Mouse (Mus musculus) thymus, adult 2 months (tissue): ENCODE results near the gene Adcy2.

Experiments
- CTCF ChIP-seq: fragments of 200-500 bp; IDR thresholded peaks from 2 replicates; pipeline ENCODE4 v1.5.1; 2012; ENCODE audit warnings: mild to moderate bottlenecking, control low read depth, low read length, moderate library complexity, borderline replicate concordance; ENCODE audit not compliant: control insufficient read depth, poor library complexity, insufficient read depth; ENCODE audit errors: extremely low read depth
- POLR2A ChIP-seq: fragments of 200-500 bp; IDR thresholded peaks from 2 replicates; pipeline ENCODE4 v1.6.1; 2012; ENCODE audit warnings: mild to moderate bottlenecking, low read length, control low read depth, moderate library complexity; ENCODE audit not compliant: control insufficient read depth, poor library complexity, insufficient read depth; ENCODE audit errors: extremely low read depth

- no peak for TF ChIP-seq CTCF
- no peak for TF ChIP-seq POLR2A
Observed at GRCm38 (mm10) chr13:68597199-68597598, 402.1 kb downstream of the Adcy2 start, which contains the start of gene 1700001L19Rik.
